Mouse (Mus musculus) megakaryocyte, embryonic 14.5 days (primary cell): ENCODE measurements around the gene Nedd4. TPM values are rescaled to one million over a fixed set of nuclear protein-coding genes. Genes with fewer than 3 reads are reported as not detected.

Source experiments
- H3K27me3 ChIP-seq: replicated peaks from 2 replicates; pipeline ENCODE3; 2012; ENCODE audit warnings: inconsistent platforms
- H3K36me3 ChIP-seq: replicated peaks from 2 replicates; pipeline ENCODE3; 2012; ENCODE audit warnings: low read length, inconsistent platforms, mixed read lengths
- H3K4me1 ChIP-seq: 2 replicates; pipeline ENCODE4 v1.6.1; 2012; ENCODE audit warnings: inconsistent platforms
- H3K4me3 ChIP-seq: replicated peaks from 2 replicates; pipeline ENCODE3; 2012; ENCODE audit warnings: moderate library complexity, mild to moderate bottlenecking, inconsistent platforms
- H3K9me3 ChIP-seq: 2 replicates; pipeline ENCODE4 v1.6.1; 2012; ENCODE audit warnings: inconsistent platforms
- FLI1 ChIP-seq: IDR thresholded peaks from 2 replicates; pipeline ENCODE4 v1.6.1; 2012; ENCODE audit warnings: low read length, inconsistent platforms, mixed read lengths
- GATA1 ChIP-seq: IDR thresholded peaks from 3 replicates; pipeline ENCODE4 v1.6.1; 2012; ENCODE audit warnings: mixed read lengths, low read length, inconsistent platforms, borderline replicate concordance
- polyA plus RNA-seq: library from polyadenylated mRNA; stranded (reverse); fragments of >175 nt; gene quantifications from 2 replicates; pipeline ENCODE4 v1.2.3, GENCODE M21; 2012; ENCODE audit warnings: low replicate concordance; ENCODE audit not compliant: insufficient read depth

Nedd4 gene
- polyA plus RNA-seq, 1 experiment: 24.7 TPM

- Histone ChIP-seq H3K4me3 (no peak overlapping the region), H3K36me3 (no peaks in the 10 kb centered on the region), H3K9me3 (peaks cover 3% of the 10 kb centered on the region), H3K4me1 (peaks cover 15% of the 10 kb centered on the region), H3K27me3 (peaks cover 47% of the 10 kb centered on the region)
- TF ChIP-seq FLI1 (no peak), GATA1 (no peak)
Measured at GRCm38 (mm10) chr9:72779733-72780132, 117.6 kb downstream of the Nedd4 start.

- peaks cover 15% of the 10 kb centered on the region for H3K4me1 ChIP-seq
- peaks cover 50% of the 10 kb centered on the region for H3K27me3 ChIP-seq
- peaks cover 3% of the 10 kb centered on the region for H3K9me3 ChIP-seq
- no peaks in the 10 kb centered on the region for H3K36me3 ChIP-seq
- no peak overlapping the region for H3K4me3 ChIP-seq
- TF ChIP-seq FLI1 (no peak), GATA1 (no peak)
Measured at GRCm38 (mm10) chr9:72780694-72781093, 118.5 kb downstream of the Nedd4 start.

- Histone ChIP-seq H3K4me1 (peaks cover 15% of the 10 kb centered on the region), H3K36me3 (no peaks in the 10 kb centered on the region), H3K4me3 (peak overlapping the region; percentile 40), H3K9me3 (peaks cover 3% of the 10 kb centered on the region), H3K27me3 (peaks cover 47% of the 10 kb centered on the region)
- TF ChIP-seq FLI1 (no peak), GATA1 (no peak)
Measured at GRCm38 (mm10) chr9:72781466-72781865, 119.3 kb downstream of the Nedd4 start.

GRCm38 (mm10) chr9:72782121-72782520 lies 120.0 kb downstream of the Nedd4 start:
- Histone ChIP-seq H3K4me3 (no peak overlapping the region), H3K9me3 (peaks cover 3% of the 10 kb centered on the region), H3K36me3 (no peaks in the 10 kb centered on the region), H3K27me3 (peaks cover 44% of the 10 kb centered on the region), H3K4me1 (peaks cover 15% of the 10 kb centered on the region)
- no peak for TF ChIP-seq FLI1
- TF ChIP-seq GATA1: no peak

- no peak overlapping the region for H3K4me3 ChIP-seq
- peaks cover 27% of the 10 kb centered on the region for H3K27me3 ChIP-seq
- H3K9me3 ChIP-seq: no peaks in the 10 kb centered on the region
- TF ChIP-seq GATA1 (no peak), FLI1 (no peak)
- H3K4me1 ChIP-seq: peaks cover 15% of the 10 kb centered on the region
- H3K36me3 ChIP-seq: no peaks in the 10 kb centered on the region
Measured at GRCm38 (mm10) chr9:72787732-72788131, 125.6 kb downstream of the Nedd4 start.

GRCm38 (mm10) chr9:72790530-72791212 lies 128.5 kb downstream of the Nedd4 start:
- Histone ChIP-seq H3K4me3 (no peak overlapping the region), H3K9me3 (no peaks in the 10 kb centered on the region), H3K27me3 (peaks cover 19% of the 10 kb centered on the region), H3K36me3 (no peaks in the 10 kb centered on the region), H3K4me1 (peaks cover 15% of the 10 kb centered on the region)
- TF ChIP-seq FLI1 (no peak), GATA1 (no peak)

- TF ChIP-seq FLI1 (no peak), GATA1 (no peak)
- Histone ChIP-seq H3K27me3 (peaks cover 19% of the 10 kb centered on the region), H3K4me1 (peaks cover 15% of the 10 kb centered on the region), H3K36me3 (no peaks in the 10 kb centered on the region), H3K4me3 (peak overlapping the region; percentile 42), H3K9me3 (no peaks in the 10 kb centered on the region)
Measured at GRCm38 (mm10) chr9:72791213-72791582, 129.1 kb downstream of the Nedd4 start.

GRCm38 (mm10) chr9:72791681-72792080 lies 129.5 kb downstream of the Nedd4 start:
- TF ChIP-seq FLI1 (no peak), GATA1 (no peak)
- H3K27me3 ChIP-seq: peaks cover 19% of the 10 kb centered on the region

GRCm38 (mm10) chr9:72795243-72795642 lies 133.1 kb downstream of the Nedd4 start:
- no peaks in the 10 kb centered on the region for H3K9me3 ChIP-seq
- H3K27me3 ChIP-seq: peaks cover 15% of the 10 kb centered on the region
- peaks cover 15% of the 10 kb centered on the region for H3K4me1 ChIP-seq
- no peaks in the 10 kb centered on the region for H3K36me3 ChIP-seq
- H3K4me3 ChIP-seq: no peak overlapping the region
- TF ChIP-seq FLI1: no peak
- no peak for TF ChIP-seq GATA1

More at GRCm38 (mm10) chr9:72791681-72792080, 129.5 kb downstream of the Nedd4 start:
- Histone ChIP-seq H3K4me1 (peaks cover 15% of the 10 kb centered on the region), H3K9me3 (no peaks in the 10 kb centered on the region), H3K36me3 (no peaks in the 10 kb centered on the region), H3K4me3 (no peak overlapping the region)

- Histone ChIP-seq H3K4me1 (peaks cover 9% of the 10 kb centered on the region), H3K27me3 (peaks cover 10% of the 10 kb centered on the region), H3K9me3 (no peaks in the 10 kb centered on the region), H3K4me3 (peak overlapping the region; percentile 75), H3K36me3 (no peaks in the 10 kb centered on the region)
- TF ChIP-seq FLI1 (no peak), GATA1 (no peak)
Measured at GRCm38 (mm10) chr9:72797136-72797621, 135.0 kb downstream of the Nedd4 start.

Other genes with a start within 250 kb of the Nedd4 start
- gene Mns1, start 224.3 kb upstream of the Nedd4 start, polyA plus RNA-seq: 1.1 TPM in 1 of 2 replicates, not detected in the other
- gene Tex9, start 170.1 kb upstream of the Nedd4 start, polyA plus RNA-seq: 4.8 TPM in 1 of 2 replicates, not detected in the other
- 4.0 and 5.3 TPM in 2 replicates for gene Rfx7, start 130.1 kb upstream of the Nedd4 start, polyA plus RNA-seq
- gene Prtg, start 144.5 kb downstream of the Nedd4 start, polyA plus RNA-seq: not detected in 2 replicates